Mouse (Mus musculus) megakaryocyte, embryonic 14.5 days (primary cell): ENCODE results near the gene Stk32c.

Experiments used
- FLI1 ChIP-seq: IDR thresholded peaks from 2 replicates; pipeline ENCODE4 v1.6.1; 2012; ENCODE audit warnings: low read length, inconsistent platforms, mixed read lengths
- GATA1 ChIP-seq: IDR thresholded peaks from 3 replicates; pipeline ENCODE4 v1.6.1; 2012; ENCODE audit warnings: mixed read lengths, low read length, inconsistent platforms, borderline replicate concordance

DNA sequence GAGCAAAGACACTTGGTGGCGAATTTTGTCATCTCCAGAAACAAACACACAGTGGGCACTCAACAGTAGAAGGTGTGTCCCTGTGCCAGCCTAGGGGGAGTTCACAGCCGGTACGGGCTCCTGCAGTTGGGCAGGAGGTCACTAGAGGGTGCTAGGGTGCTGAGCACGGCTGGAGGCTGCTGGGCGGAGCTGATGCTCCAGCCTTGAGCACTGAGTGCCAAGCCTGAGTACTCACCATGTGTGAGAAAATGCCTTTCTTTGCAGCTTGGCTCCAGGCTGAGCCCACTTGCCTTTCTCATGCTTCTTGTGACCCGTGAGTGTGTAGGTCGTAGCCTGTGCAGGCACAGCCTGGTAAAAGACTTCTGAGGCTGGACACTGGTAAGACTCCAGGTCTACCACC is 20.6 kb upstream of the Stk32c start:
- no peak for TF ChIP-seq GATA1
- no peak for TF ChIP-seq FLI1
